Mouse (Mus musculus): ENCODE measurements around the gene Mucl3. TPM values are rescaled to one million over a fixed set of nuclear protein-coding genes. Genes with fewer than 3 reads are reported as not detected.

Mucl3 gene
- total and polyA plus RNA-seq, 3 experiments: 0.04 to 0.11 TPM; not detected in 1

DNA sequence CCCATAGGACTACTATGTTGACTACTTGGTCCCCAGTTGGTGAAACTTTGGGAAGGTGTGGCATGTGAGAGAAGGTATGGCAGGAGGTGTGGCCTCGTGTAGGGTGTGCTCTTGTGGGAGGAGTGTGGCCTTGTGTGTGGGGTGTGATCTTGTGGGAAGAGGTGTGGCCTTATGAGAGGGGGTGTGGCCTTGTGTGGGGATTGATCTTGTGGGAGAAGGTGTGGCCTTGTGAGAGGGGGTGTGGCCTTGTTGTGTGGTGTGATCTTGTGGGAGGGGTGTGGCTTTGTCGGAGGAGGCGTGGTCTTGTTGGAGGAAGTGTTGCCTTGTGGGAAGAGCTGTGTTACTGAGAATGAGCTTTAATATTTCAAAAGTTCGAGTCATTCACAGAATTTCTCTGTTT, 26.4 kb downstream of the Mucl3 start:
- Histone ChIP-seq H3K9me3 (replicated peaks; ENCODE audit: insufficient read depth, low read length) (no peaks in the 10 kb centered on the region), H3K27ac (ENCODE audit: control insufficient read depth, low read depth, low read length) (no peak overlapping the region), H3K4me1 (ENCODE audit: control insufficient read depth in 1 of 2, insufficient read depth in 2 of 2, low read length in 2 of 2) (0 out of 4 replicates have a peak, but pooled peaks cover 0 to 3% of the 10 kb centered on the region in 2 experiments), H3K36me3 (ENCODE audit: control insufficient read depth in 1 of 2, insufficient read depth in 2 of 2, low read length in 2 of 2) (no peaks in the 10 kb centered on the region), H3K4me3 (ENCODE audit: control insufficient read depth in 1 of 2, insufficient read depth in 1 of 2, low read depth in 2 of 2, low read length in 2 of 2) (no peak overlapping the region), H3K79me2 (ENCODE audit: control insufficient read depth, insufficient read depth, low read length, poor library complexity) (no peaks in the 10 kb centered on the region), H3K27me3 (ENCODE audit: control insufficient read depth in 1 of 2, insufficient read depth in 2 of 2, low read length in 2 of 2) (no peaks in the 10 kb centered on the region; a peak in 1 of 4 replicates), H3K9ac (ENCODE audit: control insufficient read depth, low read depth, low read length, poor library complexity, severe bottlenecking) (no peak overlapping the region)
- DNase-seq (ENCODE audit: low read depth, low spot score): peak; percentile 79
- TF ChIP-seq POLR2AphosphoS5 (IDR thresholded peaks at IDR 0.05; ENCODE audit: borderline replicate concordance, low read depth, low read length): no peak
- TF ChIP-seq MYB (IDR thresholded peaks at IDR 0.05; ENCODE audit: low read depth, low read length): no peak
- no peak for TF ChIP-seq MXI1 (IDR thresholded peaks at IDR 0.05; ENCODE audit: low read depth, low read length)
- TF ChIP-seq ZKSCAN1 (IDR thresholded peaks at IDR 0.05; ENCODE audit: low read depth, low read length): no peak
- no peak for TF ChIP-seq SMC3 (IDR thresholded peaks at IDR 0.05; ENCODE audit: low read depth, low read length)
- no peak for TF ChIP-seq HCFC1 (IDR thresholded peaks at IDR 0.05; ENCODE audit: low read depth, low read length)
- no peak for TF ChIP-seq GATA1 (IDR thresholded peaks at IDR 0.05; ENCODE audit: low read depth, low read length)
- TF ChIP-seq CHD2 (IDR thresholded peaks at IDR 0.05; ENCODE audit: low read length): no peak
- TF ChIP-seq POLR2A (IDR thresholded peaks at IDR 0.05; ENCODE audit: control insufficient read depth in 1 of 2, insufficient read depth in 1 of 2, low read depth in 1 of 2, low read length in 2 of 2, poor library complexity in 1 of 2): no peak
- TF ChIP-seq MAFK (IDR thresholded peaks at IDR 0.05; ENCODE audit: borderline replicate concordance, low read depth, low read length): no peak

DNA sequence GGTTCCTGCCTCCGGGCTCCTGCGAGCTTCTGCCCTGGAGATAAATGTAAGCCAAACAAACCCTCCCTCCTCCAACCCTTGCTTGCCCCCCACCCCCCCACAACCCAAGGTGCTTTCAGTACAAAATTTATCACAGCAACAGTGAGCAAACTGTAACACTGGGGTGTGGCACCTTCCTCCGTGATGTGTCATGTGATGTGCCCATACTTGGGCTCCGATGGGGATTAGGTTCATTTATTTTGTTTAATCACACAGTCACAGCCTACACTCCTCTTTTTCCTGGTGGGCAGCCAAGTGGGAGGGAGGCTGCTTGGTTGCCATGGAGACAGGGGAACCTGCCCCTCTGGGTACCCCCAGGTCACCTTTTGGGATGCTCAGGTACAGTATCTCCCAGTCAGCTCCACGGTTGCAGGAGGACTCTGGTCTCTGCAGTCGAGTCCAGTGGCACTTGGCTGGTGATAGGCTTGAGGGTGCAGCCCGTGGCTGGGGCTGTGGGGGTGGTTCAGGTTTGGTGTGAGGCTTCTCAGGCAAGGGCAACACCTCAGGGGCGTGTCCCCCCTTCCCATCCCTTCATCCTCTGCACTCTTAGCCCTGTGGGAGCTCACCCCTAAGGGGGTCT, 41.6 kb downstream of the Mucl3 start:
- no peak overlapping the region; a peak in 1 of 4 replicates for H3K4me3 ChIP-seq (ENCODE audit: control insufficient read depth in 1 of 2, insufficient read depth in 1 of 2, low read depth in 2 of 2, low read length in 2 of 2)
- H3K27ac ChIP-seq (ENCODE audit: control insufficient read depth, low read depth, low read length): no peak overlapping the region
- H3K4me1 ChIP-seq (ENCODE audit: control insufficient read depth in 1 of 2, insufficient read depth in 2 of 2, low read length in 2 of 2): peaks cover 0 to 4% of the 10 kb centered on the region in 2 experiments; a peak in 1 of 4 replicates
- H3K36me3 ChIP-seq (ENCODE audit: control insufficient read depth in 1 of 2, insufficient read depth in 2 of 2, low read length in 2 of 2): no peaks in the 10 kb centered on the region
- H3K79me2 ChIP-seq (ENCODE audit: control insufficient read depth, insufficient read depth, low read length, poor library complexity): no peaks in the 10 kb centered on the region
- TF ChIP-seq NRF1 (IDR thresholded peaks at IDR 0.05; ENCODE audit: insufficient read depth, low read depth, low read length, poor library complexity, severe bottlenecking) (no peak), EP300 (IDR thresholded peaks at IDR 0.05; ENCODE audit: low read depth in 1 of 2, low read length in 2 of 2) (peak in 1 of 2 experiments; percentile 25; a peak in 2 of 4 replicates), USF1 (IDR thresholded peaks at IDR 0.05; ENCODE audit: low read depth, low read length) (peak; percentile 71), CTCF (IDR thresholded peaks at IDR 0.05 in 2 of 3, conservative IDR thresholded peaks at IDR 0.05 in 1 of 3; ENCODE audit: control insufficient read depth in 1 of 3, insufficient read depth in 1 of 3, low read depth in 2 of 3, low read length in 3 of 3, poor library complexity in 1 of 3, severe bottlenecking in 1 of 3) (no peak), NELFE (IDR thresholded peaks at IDR 0.05; ENCODE audit: low read depth, low read length) (no peak)
- peaks cover 2 to 3% of the 10 kb centered on the region in 2 experiments; a peak in 2 of 4 replicates for H3K27me3 ChIP-seq (ENCODE audit: control insufficient read depth in 1 of 2, insufficient read depth in 2 of 2, low read length in 2 of 2)
- H3K9me3 ChIP-seq (replicated peaks; ENCODE audit: insufficient read depth, low read length): no peaks in the 10 kb centered on the region
- no peak overlapping the region for H3K9ac ChIP-seq (ENCODE audit: control insufficient read depth, low read depth, low read length, poor library complexity, severe bottlenecking)
- peak; percentile 59 for DNase-seq (ENCODE audit: low read depth, low spot score)

All from MEL (cell line).